Mouse (Mus musculus): Measurements from ENCODE around the gene Kdm3a. TPM values are rescaled to one million over a fixed set of nuclear protein-coding genes. Genes with fewer than 3 reads are reported as not detected.

The Kdm3a gene
- polyA plus RNA-seq (2015; fragmentation: Nextera tagmentation; extraction: Ambion mirVana) = 64.0 and 64.7 TPM in 2 replicates

GRCm38 (mm10) chr6:71632829-71633662 is at the start of gene Kdm3a:
Gene Kdm3a (minus strand): TSS chr6:71632990.
- peak within 1 kb of the TSS; percentile 100 for H3K27ac ChIP-seq (replicated peaks)
- H3K9me3 ChIP-seq = no peaks in the 10 kb centered on the region
- H3K4me2 ChIP-seq (replicated peaks) = peak within 1 kb of the TSS; percentile 66
- ATAC-seq (replicated peaks) = peak; percentile 98
- under 1% methylated on average over 63 of the region's 63 CpGs for WGBS
- H3K4me3 ChIP-seq = peak within 1 kb of the TSS; percentile 97
- peaks cover 5% of the 10 kb centered on the region; the same call in 1 of the 2 replicates for H3K27me3 ChIP-seq
- H3K36me3 ChIP-seq = peaks cover 11% of the 10 kb centered on the region
- H3K9ac ChIP-seq (replicated peaks) = peak within 1 kb of the TSS; percentile 92
- H3K4me1 ChIP-seq = peaks cover 34% of the 10 kb centered on the region

DNA sequence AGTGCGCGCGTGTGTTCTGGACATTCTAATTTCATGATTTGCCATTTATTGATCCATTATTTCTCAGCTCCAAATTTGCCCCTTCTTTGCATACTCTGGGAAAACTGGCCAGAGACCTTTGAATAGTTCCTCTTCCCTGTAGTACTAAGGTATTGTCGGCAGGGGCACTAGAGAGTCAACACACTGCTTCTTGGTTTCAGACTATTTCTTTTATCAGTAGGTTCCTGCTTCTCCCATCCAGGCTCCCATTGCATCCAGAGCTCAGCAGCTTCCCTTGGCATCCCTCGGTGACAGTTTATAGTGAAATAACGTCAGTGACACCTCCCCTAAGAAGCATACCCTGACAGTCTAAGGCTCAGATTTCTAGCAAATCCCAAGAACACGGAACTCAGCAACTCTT is 46.1 kb upstream of the Kdm3a start:
- H3K27ac ChIP-seq (replicated peaks) = no peak overlapping the region
- ATAC-seq (replicated peaks) = no peak
- H3K4me1 ChIP-seq = no peaks in the 10 kb centered on the region
- no peak overlapping the region for H3K4me2 ChIP-seq (replicated peaks)
- no peaks in the 10 kb centered on the region for H3K27me3 ChIP-seq
- H3K9ac ChIP-seq (replicated peaks) = no peak overlapping the region
- 67% methylated on average over 7 of the region's 7 CpGs for WGBS
- H3K4me3 ChIP-seq = no peak overlapping the region
- H3K9me3 ChIP-seq = no peaks in the 10 kb centered on the region
- no peaks in the 10 kb centered on the region for H3K36me3 ChIP-seq

- Histone ChIP-seq H3K27ac (replicated peaks) (no peak overlapping the region), H3K36me3 (no peaks in the 10 kb centered on the region), H3K4me2 (replicated peaks) (no peak overlapping the region), H3K9ac (replicated peaks) (no peak overlapping the region), H3K9me3 (0 out of 2 replicates have a peak, but pooled peaks cover 3% of the 10 kb centered on the region), H3K4me1 (no peaks in the 10 kb centered on the region), H3K4me3 (no peak overlapping the region), H3K27me3 (no peaks in the 10 kb centered on the region)
- WGBS = 70% methylated on average over 2 of the region's 2 CpGs
- no peak for ATAC-seq (replicated peaks)
These were observed 40.4 kb upstream of the Kdm3a start for GRCm38 (mm10) chr6:71673166-71673565.

GRCm38 (mm10) chr6:71664511-71664910 is 31.7 kb upstream of the Kdm3a start:
- no peaks in the 10 kb centered on the region for H3K27me3 ChIP-seq
- H3K4me1 ChIP-seq = no peaks in the 10 kb centered on the region
- no peaks in the 10 kb centered on the region for H3K36me3 ChIP-seq
- ATAC-seq (replicated peaks) = no peak
- no peak overlapping the region for H3K27ac ChIP-seq (replicated peaks)
- H3K4me3 ChIP-seq = no peak overlapping the region
- 80% methylated on average over 1 of the region's 1 CpGs for WGBS
- H3K9ac ChIP-seq (replicated peaks) = no peak overlapping the region
- no peak overlapping the region for H3K4me2 ChIP-seq (replicated peaks)
- H3K9me3 ChIP-seq = 0 out of 2 replicates have a peak, but pooled peaks cover 3% of the 10 kb centered on the region

- no peak overlapping the region for H3K4me3 ChIP-seq
- H3K36me3 ChIP-seq = no peaks in the 10 kb centered on the region
- WGBS = 64% methylated on average over 2 of the region's 2 CpGs
- no peak overlapping the region for H3K27ac ChIP-seq (replicated peaks)
- no peak overlapping the region for H3K4me2 ChIP-seq (replicated peaks)
- ATAC-seq (replicated peaks) = no peak
- H3K9me3 ChIP-seq = no peaks in the 10 kb centered on the region
- no peaks in the 10 kb centered on the region for H3K27me3 ChIP-seq
- no peaks in the 10 kb centered on the region for H3K4me1 ChIP-seq
- no peak overlapping the region for H3K9ac ChIP-seq (replicated peaks)
These were observed 25.5 kb upstream of the Kdm3a start for GRCm38 (mm10) chr6:71658290-71658689.

GRCm38 (mm10) chr6:71655835-71656234 is 23.0 kb upstream of the Kdm3a start:
- Histone ChIP-seq H3K27ac (replicated peaks) (no peak overlapping the region), H3K27me3 (no peaks in the 10 kb centered on the region), H3K4me2 (replicated peaks) (no peak overlapping the region), H3K4me3 (no peak overlapping the region), H3K36me3 (no peaks in the 10 kb centered on the region), H3K9ac (replicated peaks) (no peak overlapping the region), H3K4me1 (no peaks in the 10 kb centered on the region), H3K9me3 (no peaks in the 10 kb centered on the region)
- ATAC-seq (replicated peaks) = no peak
- WGBS = 81% methylated on average over 3 of the region's 3 CpGs

DNA sequence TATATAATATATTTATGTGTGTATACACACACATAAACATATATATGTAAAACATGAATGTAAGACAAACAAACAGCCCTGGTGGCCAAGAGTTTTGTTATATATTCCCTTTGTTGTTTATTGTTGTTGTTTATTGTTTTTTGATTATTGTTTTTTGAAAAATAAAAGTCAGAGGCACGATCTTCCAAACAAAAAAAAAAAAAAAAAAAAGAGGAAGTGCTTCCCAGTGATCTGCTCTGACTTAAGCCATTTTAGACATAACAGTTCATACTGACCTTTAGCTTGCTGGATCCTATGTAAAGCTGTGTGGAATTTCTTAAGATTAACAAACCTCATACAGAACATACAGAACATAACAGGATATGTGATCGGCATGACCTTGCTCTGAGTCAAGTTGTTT is 19.1 kb upstream of the Kdm3a start:
- Histone ChIP-seq H3K27ac (replicated peaks) (no peak overlapping the region), H3K36me3 (no peaks in the 10 kb centered on the region), H3K4me3 (no peak overlapping the region), H3K4me1 (no peaks in the 10 kb centered on the region), H3K9me3 (no peaks in the 10 kb centered on the region), H3K9ac (replicated peaks) (no peak overlapping the region), H3K4me2 (replicated peaks) (no peak overlapping the region), H3K27me3 (no peaks in the 10 kb centered on the region)
- no peak for ATAC-seq (replicated peaks)
- WGBS = 81% methylated on average over 2 of the region's 2 CpGs

- Histone ChIP-seq H3K36me3 (peaks cover 14% of the 10 kb centered on the region), H3K27ac (replicated peaks) (peak overlapping the region; percentile 100), H3K4me3 (peak overlapping the region; percentile 97), H3K4me2 (replicated peaks) (peak overlapping the region; percentile 66), H3K27me3 (peaks cover 5% of the 10 kb centered on the region; the same call in 1 of the 2 replicates), H3K9me3 (no peaks in the 10 kb centered on the region), H3K4me1 (peaks cover 36% of the 10 kb centered on the region), H3K9ac (replicated peaks) (peak overlapping the region; percentile 92)
- peak; percentile 46; the same call in 1 of the 2 replicates for ATAC-seq (replicated peaks)
- under 1% methylated on average over 40 of the region's 41 CpGs for WGBS
These were observed 333 bp downstream of the Kdm3a start for GRCm38 (mm10) chr6:71632486-71632828.

DNA sequence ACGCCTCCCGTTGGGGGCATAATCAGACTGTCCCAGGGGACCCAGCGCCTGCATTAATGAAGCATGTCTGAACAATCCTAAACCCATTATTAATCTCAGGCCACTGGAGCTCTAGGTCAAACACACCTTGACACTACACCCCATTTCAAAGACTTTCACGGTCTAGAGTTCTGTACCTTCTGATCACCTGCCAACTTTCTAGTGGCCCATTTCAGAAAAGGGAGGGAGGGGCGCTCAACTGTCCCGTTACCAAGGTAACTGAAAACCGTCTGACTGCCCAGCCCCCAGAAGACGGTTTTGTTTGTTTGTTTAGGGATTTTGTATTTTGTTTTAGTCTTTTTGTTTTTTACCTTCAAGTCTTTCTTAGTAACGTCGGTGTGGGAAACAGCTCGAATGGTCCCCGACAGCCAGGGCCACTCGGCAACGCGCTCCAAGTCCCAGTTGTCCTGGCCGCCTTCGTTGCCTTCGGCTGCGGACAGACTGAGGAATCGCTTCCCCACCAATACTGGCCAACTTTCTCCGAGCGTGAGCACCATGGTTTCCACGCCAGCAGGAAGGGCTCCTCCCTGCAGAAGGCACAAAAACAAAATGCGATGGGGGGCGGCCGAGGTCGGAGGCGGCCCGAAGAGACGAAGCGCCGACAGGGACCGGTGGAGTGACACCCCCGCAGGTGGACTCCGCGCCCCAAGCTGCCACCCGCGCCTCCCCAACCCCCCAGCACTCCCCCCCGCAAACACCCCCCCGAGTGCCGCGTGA is 906 bp downstream of the Kdm3a start:
- Histone ChIP-seq H3K4me2 (replicated peaks) (peak overlapping the region; percentile 66), H3K9ac (replicated peaks) (peak overlapping the region; percentile 92), H3K4me3 (peak overlapping the region; percentile 97), H3K27ac (replicated peaks) (peak overlapping the region; percentile 100), H3K36me3 (peaks cover 18% of the 10 kb centered on the region), H3K9me3 (no peaks in the 10 kb centered on the region), H3K27me3 (peaks cover 4% of the 10 kb centered on the region; the same call in 1 of the 2 replicates), H3K4me1 (peaks cover 36% of the 10 kb centered on the region)
- WGBS = under 1% methylated on average over 42 of the region's 42 CpGs
- ATAC-seq (replicated peaks) = no peak

GRCm38 (mm10) chr6:71631196-71631595 is 1.6 kb downstream of the Kdm3a start:
- Histone ChIP-seq H3K4me3 (peak overlapping the region; percentile 97), H3K4me2 (replicated peaks) (peak overlapping the region; percentile 66), H3K9me3 (no peaks in the 10 kb centered on the region), H3K27ac (replicated peaks) (no peak overlapping the region), H3K9ac (replicated peaks) (peak overlapping the region; percentile 92; the same call in 1 of the 2 replicates), H3K36me3 (peaks cover 24% of the 10 kb centered on the region), H3K4me1 (peaks cover 36% of the 10 kb centered on the region), H3K27me3 (no peaks in the 10 kb centered on the region)
- WGBS = 6% methylated on average over 2 of the region's 2 CpGs
- no peak for ATAC-seq (replicated peaks)

DNA sequence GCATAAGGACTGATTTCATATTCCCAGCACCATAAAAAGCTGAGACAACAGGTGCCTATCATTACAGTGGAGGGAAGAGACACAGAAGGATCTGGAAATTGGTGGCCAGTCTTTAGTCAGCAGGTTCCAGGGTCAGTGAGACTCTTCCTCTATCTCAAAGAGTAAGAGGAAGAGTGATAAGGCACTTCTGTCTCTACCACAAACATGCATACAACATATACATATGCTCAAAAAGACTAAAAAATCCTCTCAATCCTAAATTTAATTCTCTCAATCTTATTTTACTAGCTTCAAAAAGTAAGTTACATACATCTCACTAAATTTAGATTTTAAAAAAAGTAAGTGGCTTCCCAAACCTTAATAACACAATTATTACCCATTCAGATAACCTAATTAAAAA is 5.5 kb downstream of the Kdm3a start:
- no peak overlapping the region for H3K27ac ChIP-seq (replicated peaks)
- no peak overlapping the region for H3K4me2 ChIP-seq (replicated peaks)
- peaks cover 57% of the 10 kb centered on the region for H3K36me3 ChIP-seq
- peaks cover 36% of the 10 kb centered on the region for H3K4me1 ChIP-seq
- no peaks in the 10 kb centered on the region for H3K27me3 ChIP-seq
- no peak for ATAC-seq (replicated peaks)
- no peaks in the 10 kb centered on the region for H3K9me3 ChIP-seq
- no peak overlapping the region for H3K4me3 ChIP-seq
- H3K9ac ChIP-seq (replicated peaks) = no peak overlapping the region

DNA sequence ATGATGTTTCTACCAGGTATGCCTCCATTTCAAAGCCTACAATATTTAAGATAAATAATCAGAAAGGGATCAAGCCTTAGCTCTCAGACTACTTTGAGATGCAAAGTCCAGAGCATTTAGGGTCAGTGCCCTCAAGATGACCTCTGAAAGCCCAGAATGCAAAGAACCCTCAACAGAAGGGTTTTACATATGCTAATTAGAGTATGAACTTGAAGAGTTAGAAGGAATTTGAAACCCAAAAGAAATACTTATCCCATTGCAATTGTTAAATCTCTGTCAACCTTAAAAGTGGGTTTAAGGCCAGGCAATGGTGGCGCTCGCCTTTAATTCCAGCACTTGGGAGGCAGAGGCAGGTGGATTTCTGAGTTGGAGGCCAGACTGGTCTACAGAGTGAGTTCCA is 6.8 kb downstream of the Kdm3a start:
- Histone ChIP-seq H3K36me3 (peaks cover 69% of the 10 kb centered on the region), H3K27me3 (no peaks in the 10 kb centered on the region), H3K4me1 (peaks cover 27% of the 10 kb centered on the region), H3K4me3 (no peak overlapping the region), H3K9ac (replicated peaks) (no peak overlapping the region), H3K27ac (replicated peaks) (no peak overlapping the region), H3K9me3 (no peaks in the 10 kb centered on the region), H3K4me2 (replicated peaks) (no peak overlapping the region)
- ATAC-seq (replicated peaks) = no peak
- WGBS = 89% methylated on average over 2 of the region's 2 CpGs

All from forebrain, embryonic 15.5 days (tissue).